Mouse (Mus musculus) hindbrain, embryonic 14.5 days (tissue): ENCODE measurements at regions not wholly inside any gene's neighbourhood (a gene's known extent, or its start where the extent isn't known, plus 50 kb on each side); places are given as distances from the start of the nearest gene placed in this dataset.

ENCODE experiments used
- ATAC-seq: fragments of 200-750 bp; cut with Nextera tagmentation; 2 replicates; pipeline ENCODE4 v1.8.0; 2017; ENCODE audit warnings: moderate number of reproducible peaks, mild to moderate bottlenecking, moderate TSS enrichment, moderate library complexity; ENCODE audit not compliant: low FRiP score
- DNase-seq: peaks from one replicate; pipeline ENCODE4 v3.0.0-alpha.2; 2015; ENCODE audit warnings: low spot score
- H3K27ac ChIP-seq: fragments of 300-500 bp; sonication (generic); 2 replicates; pipeline ENCODE4 v1.5.1; 2014; ENCODE audit warnings: mild to moderate bottlenecking, moderate library complexity
- H3K27me3 ChIP-seq: fragments of 300-500 bp; sonication (generic); 2 replicates; pipeline ENCODE4 v1.6.1; 2014; ENCODE audit warnings: mild to moderate bottlenecking, low read length, mixed read lengths; ENCODE audit not compliant: control insufficient read depth, insufficient read depth
- H3K36me3 ChIP-seq: fragments of 300-500 bp; sonication (generic); replicated peaks from 2 replicates; pipeline ENCODE4 v1.6.1; 2014; ENCODE audit not compliant: control insufficient read depth, insufficient read depth
- H3K4me1 ChIP-seq: fragments of 300-500 bp; sonication (generic); replicated peaks from 2 replicates; pipeline ENCODE4 v1.6.1; 2014; ENCODE audit warnings: antibody characterized with exemption, low read length, mixed read lengths; ENCODE audit not compliant: control insufficient read depth, insufficient read depth
- H3K4me2 ChIP-seq: fragments of 300-500 bp; sonication (generic); replicated peaks from 2 replicates; pipeline ENCODE4 v1.6.1; 2014; ENCODE audit warnings: mild to moderate bottlenecking, moderate library complexity
- H3K4me3 ChIP-seq: fragments of 300-500 bp; sonication (generic); replicated peaks from 2 replicates; pipeline ENCODE4 v1.5.1; 2014; ENCODE audit warnings: mild to moderate bottlenecking, low read length
- H3K9ac ChIP-seq: fragments of 300-500 bp; sonication (generic); 2 replicates; pipeline ENCODE4 v1.6.1; 2014
- H3K9me3 ChIP-seq: fragments of 300-500 bp; sonication (generic); 2 replicates; pipeline ENCODE4 v1.6.1; 2016; ENCODE audit warnings: low read length; ENCODE audit not compliant: control insufficient read depth
- WGBS: fragments of 180-500 bp; shearing (Covaris S2); extraction: QIAGEN DNeasy Blood & Tissue Kit; methylation state at CpG from one replicate; pipeline ENCODE4 v1.1.7; 2014; 5-methylcytosine and 5-hydroxymethylcytosine counted together

GRCm38 (mm10) chr12:80021030-80021473 is 91.8 kb downstream of the Zfp36l1 start:
- no peaks in the 10 kb centered on the region for H3K27me3 ChIP-seq
- H3K9ac ChIP-seq = 0 out of 2 replicates have a peak overlapping the region, but pooled peaks have one; percentile 39
- no peak for ATAC-seq
- WGBS = 2% methylated on average over 6 of the region's 6 CpGs
- peak overlapping the region; percentile 65 for H3K27ac ChIP-seq
- H3K36me3 ChIP-seq = no peaks in the 10 kb centered on the region
- 0 out of 2 replicates have a peak overlapping the region, but pooled peaks have one; percentile 12 for H3K4me2 ChIP-seq
- DNase-seq = no peak
- no peak overlapping the region for H3K4me3 ChIP-seq
- H3K4me1 ChIP-seq = peaks cover 29% of the 10 kb centered on the region
- no peaks in the 10 kb centered on the region for H3K9me3 ChIP-seq

DNA sequence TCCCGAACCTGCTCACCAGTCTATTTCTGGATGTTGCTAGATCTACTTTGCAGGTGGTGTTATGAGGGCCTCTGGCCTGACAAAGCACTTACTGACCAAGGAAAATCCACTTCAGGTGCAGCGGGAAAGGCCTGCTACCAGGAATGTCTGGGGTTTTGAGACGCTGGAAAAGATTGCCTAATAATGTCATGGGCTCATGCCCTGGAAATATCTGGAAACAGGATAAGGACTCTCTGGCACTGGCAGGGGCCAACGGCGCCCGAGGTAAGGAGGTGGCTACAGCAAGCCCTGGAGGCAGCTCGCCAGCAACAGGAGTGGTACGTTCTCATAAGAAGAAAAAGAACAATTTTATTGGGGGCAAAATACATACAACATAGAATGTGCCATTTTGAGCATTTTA is 94.7 kb downstream of the Zfp36l1 start:
- Histone ChIP-seq H3K4me2 (no peak overlapping the region), H3K9ac (no peak overlapping the region)
- no peak for ATAC-seq

DNA sequence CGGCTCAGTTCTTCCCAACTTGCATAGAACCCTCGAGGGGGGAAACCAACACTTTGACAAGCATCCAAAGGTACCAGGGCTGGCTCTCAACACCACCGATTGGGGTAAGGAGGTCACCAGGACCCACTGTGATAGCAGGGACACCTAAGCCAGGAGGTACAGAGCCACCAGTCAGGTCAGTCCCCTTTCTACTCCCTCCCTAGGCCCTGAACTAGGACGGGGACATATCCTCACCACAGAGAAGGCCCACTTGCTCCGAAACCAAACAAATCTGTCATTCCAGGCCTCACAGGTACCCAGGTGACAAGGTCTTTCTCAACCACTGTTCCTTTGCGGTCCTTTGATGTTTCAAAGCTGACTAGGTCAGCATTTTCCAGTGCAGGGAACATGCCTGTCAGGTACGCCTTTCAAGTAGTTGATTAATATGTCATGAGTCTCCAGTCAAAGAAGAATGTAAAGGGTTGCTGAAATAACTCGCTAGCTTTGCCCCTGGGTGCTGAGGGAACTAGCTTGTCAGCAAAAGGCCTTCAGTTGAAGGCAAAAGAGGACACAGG is 95.4 kb downstream of the Zfp36l1 start:
- 83% methylated on average over 8 of the region's 8 CpGs for WGBS
- Histone ChIP-seq H3K4me3 (no peak overlapping the region), H3K27ac (no peak overlapping the region), H3K9me3 (no peaks in the 10 kb centered on the region), H3K9ac (no peak overlapping the region), H3K27me3 (no peaks in the 10 kb centered on the region), H3K36me3 (no peaks in the 10 kb centered on the region), H3K4me1 (peaks cover 37% of the 10 kb centered on the region), H3K4me2 (no peak overlapping the region)
- no peak for ATAC-seq
- no peak for DNase-seq

More for the DNA sequence above, 94.7 kb downstream of the Zfp36l1 start:
- 92% methylated on average over 8 of the region's 8 CpGs for WGBS
- Histone ChIP-seq H3K27ac (no peak overlapping the region), H3K4me3 (no peak overlapping the region), H3K27me3 (no peaks in the 10 kb centered on the region), H3K36me3 (no peaks in the 10 kb centered on the region), H3K4me1 (peaks cover 42% of the 10 kb centered on the region), H3K9me3 (no peaks in the 10 kb centered on the region)
- no peak for DNase-seq

- Histone ChIP-seq H3K9ac (no peak overlapping the region), H3K27ac (no peak overlapping the region), H3K27me3 (no peaks in the 10 kb centered on the region), H3K4me3 (no peak overlapping the region), H3K36me3 (no peaks in the 10 kb centered on the region), H3K4me2 (no peak overlapping the region), H3K9me3 (no peaks in the 10 kb centered on the region), H3K4me1 (peaks cover 21% of the 10 kb centered on the region)
- ATAC-seq (no peak), DNase-seq (no peak)
- WGBS = 96% methylated on average over 1 of the region's 1 CpGs
Observed at GRCm38 (mm10) chr12:80015938-80016337, 96.9 kb downstream of the Zfp36l1 start.

- DNase-seq = no peak
- Histone ChIP-seq H3K4me2 (peak overlapping the region; percentile 36), H3K36me3 (no peaks in the 10 kb centered on the region), H3K27me3 (no peaks in the 10 kb centered on the region), H3K9me3 (no peaks in the 10 kb centered on the region), H3K27ac (peak overlapping the region; percentile 75), H3K9ac (0 out of 2 replicates have a peak overlapping the region, but pooled peaks have one; percentile 1), H3K4me1 (peaks cover 13% of the 10 kb centered on the region), H3K4me3 (no peak overlapping the region)
- peak; percentile 37; the same call in 1 of the 2 replicates for ATAC-seq
- 48% methylated on average over 7 of the region's 7 CpGs for WGBS
Observed at GRCm38 (mm10) chr12:80014598-80014983, 98.2 kb downstream of the Zfp36l1 start.

- no peaks in the 10 kb centered on the region for H3K9me3 ChIP-seq
- no peaks in the 10 kb centered on the region for H3K36me3 ChIP-seq
- peaks cover 13% of the 10 kb centered on the region for H3K4me1 ChIP-seq
- 0 out of 2 replicates have a peak overlapping the region, but pooled peaks have one; percentile 6 for H3K4me3 ChIP-seq
- peak; percentile 74 for ATAC-seq
- DNase-seq = peak; percentile 71
- WGBS = 14% methylated on average over 14 of the region's 14 CpGs
- peak overlapping the region; percentile 75 for H3K27ac ChIP-seq
- peak overlapping the region; percentile 1; the same call in 1 of the 2 replicates for H3K9ac ChIP-seq
- H3K27me3 ChIP-seq = no peaks in the 10 kb centered on the region
- peak overlapping the region; percentile 36 for H3K4me2 ChIP-seq
Observed at GRCm38 (mm10) chr12:80013904-80014597, 98.8 kb downstream of the Zfp36l1 start.

GRCm38 (mm10) chr12:80013577-80013903 is 99.3 kb downstream of the Zfp36l1 start:
- no peaks in the 10 kb centered on the region for H3K36me3 ChIP-seq
- H3K27ac ChIP-seq = peak overlapping the region; percentile 75
- H3K9me3 ChIP-seq = no peaks in the 10 kb centered on the region
- H3K4me2 ChIP-seq = peak overlapping the region; percentile 36
- no peak for ATAC-seq
- H3K4me3 ChIP-seq = no peak overlapping the region
- DNase-seq = peak; percentile 73
- H3K9ac ChIP-seq = peak overlapping the region; percentile 1; the same call in 1 of the 2 replicates
- H3K27me3 ChIP-seq = no peaks in the 10 kb centered on the region
- H3K4me1 ChIP-seq = peaks cover 13% of the 10 kb centered on the region
- 48% methylated on average over 6 of the region's 6 CpGs for WGBS

DNA sequence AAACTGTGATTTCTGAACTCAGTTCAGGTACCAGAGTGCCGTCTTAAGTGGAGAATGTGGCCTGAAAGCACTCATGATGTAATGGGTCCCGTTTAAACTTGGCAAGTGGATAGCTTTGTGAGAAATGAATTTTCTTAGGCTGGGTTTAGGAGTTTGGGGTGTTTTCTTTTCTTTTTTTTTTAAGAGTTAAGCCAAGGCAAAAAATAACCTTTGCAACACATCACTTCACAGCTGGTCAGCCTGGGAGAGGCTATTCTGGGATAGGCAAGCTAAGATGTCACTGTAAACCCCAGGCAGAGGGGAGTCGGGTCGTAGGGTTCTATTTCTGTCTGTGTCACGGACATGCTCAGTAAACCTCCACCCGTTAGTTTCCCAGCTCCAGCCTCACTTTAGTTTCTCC is 100.9 kb downstream of the Zfp36l1 start:
- Histone ChIP-seq H3K36me3 (no peaks in the 10 kb centered on the region), H3K9ac (no peak overlapping the region), H3K27me3 (no peaks in the 10 kb centered on the region), H3K4me1 (peaks cover 16% of the 10 kb centered on the region), H3K9me3 (no peaks in the 10 kb centered on the region), H3K27ac (no peak overlapping the region), H3K4me3 (no peak overlapping the region), H3K4me2 (no peak overlapping the region)
- ATAC-seq (no peak), DNase-seq (no peak)
- 87% methylated on average over 6 of the region's 6 CpGs for WGBS

GRCm38 (mm10) chr12:80010947-80011346 is 101.9 kb downstream of the Zfp36l1 start:
- ATAC-seq (no peak), DNase-seq (no peak)
- 95% methylated on average over 1 of the region's 1 CpGs for WGBS

More at GRCm38 (mm10) chr12:80010947-80011346, 101.9 kb downstream of the Zfp36l1 start:
- Histone ChIP-seq H3K9me3 (no peaks in the 10 kb centered on the region), H3K27me3 (no peaks in the 10 kb centered on the region), H3K4me2 (no peak overlapping the region), H3K36me3 (no peaks in the 10 kb centered on the region), H3K4me3 (no peak overlapping the region), H3K27ac (no peak overlapping the region), H3K4me1 (peaks cover 16% of the 10 kb centered on the region), H3K9ac (no peak overlapping the region)
